Mouse (Mus musculus): ENCODE results near the gene Tmem184b. TPM values are rescaled to one million over a fixed set of nuclear protein-coding genes. Genes with fewer than 3 reads are reported as not detected.
A peak's percentile ranks its signal among the peaks of the same experiment; 100 is the strongest.

Gene Tmem184b
- total RNA-seq, 2 experiments from 2014 or later: 23.6 to 31.2 TPM

DNA sequence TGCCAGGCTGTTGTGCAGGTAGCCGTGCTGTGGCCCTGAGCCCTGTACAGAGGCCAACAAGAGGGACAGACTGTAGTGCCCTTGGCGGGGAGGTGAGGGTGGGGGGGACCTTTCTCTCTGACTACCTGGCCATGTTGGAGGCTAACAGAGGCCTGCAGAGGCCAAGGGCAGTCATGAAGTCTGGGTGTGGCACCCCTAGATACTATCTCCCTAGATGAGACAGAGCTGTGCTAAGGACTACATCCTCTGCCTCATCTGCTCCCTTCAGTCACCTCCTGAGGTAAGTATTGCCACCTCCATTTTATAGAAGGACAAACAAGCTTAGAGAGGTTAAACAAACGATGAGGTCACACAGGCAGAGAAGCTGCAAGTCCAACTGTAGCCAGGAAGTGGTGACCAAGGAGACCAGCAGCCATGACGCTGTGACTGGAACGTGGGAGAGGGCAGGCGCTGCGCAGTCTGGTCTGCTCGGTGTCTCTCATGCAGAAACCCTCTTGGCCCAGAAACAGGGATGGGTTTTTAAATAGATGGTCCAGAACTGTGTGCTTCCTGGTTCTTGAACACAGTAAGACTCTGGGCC is 34.4 kb downstream of the Tmem184b start:
- DNase-seq (ENCODE audit: low spot score): no peak

DNA sequence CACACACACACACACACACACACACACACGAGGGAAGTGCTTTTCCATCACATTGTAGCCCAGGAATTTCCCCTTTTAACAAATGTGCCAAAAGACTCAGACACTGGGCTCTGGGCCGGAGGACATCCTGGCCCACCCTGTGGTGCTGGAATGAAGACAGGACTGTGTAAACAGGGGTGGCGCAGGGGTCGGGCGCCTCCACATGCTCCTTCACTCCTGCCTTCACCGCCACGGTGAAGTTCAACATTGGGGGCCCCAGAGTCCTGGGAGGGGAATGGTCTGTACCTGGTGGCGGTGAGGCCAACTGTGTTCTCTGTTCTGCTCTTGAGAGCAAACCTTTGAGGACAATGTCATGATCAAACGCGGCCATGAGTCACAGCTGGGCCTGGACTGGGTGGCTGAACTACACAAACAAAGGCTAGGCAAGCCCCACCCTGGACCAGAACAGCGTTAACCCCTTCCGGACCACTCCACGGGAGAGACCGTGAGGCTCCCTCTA is 35.0 kb downstream of the Tmem184b start:
- peak; percentile 74 for DNase-seq (ENCODE audit: low spot score)

DNA sequence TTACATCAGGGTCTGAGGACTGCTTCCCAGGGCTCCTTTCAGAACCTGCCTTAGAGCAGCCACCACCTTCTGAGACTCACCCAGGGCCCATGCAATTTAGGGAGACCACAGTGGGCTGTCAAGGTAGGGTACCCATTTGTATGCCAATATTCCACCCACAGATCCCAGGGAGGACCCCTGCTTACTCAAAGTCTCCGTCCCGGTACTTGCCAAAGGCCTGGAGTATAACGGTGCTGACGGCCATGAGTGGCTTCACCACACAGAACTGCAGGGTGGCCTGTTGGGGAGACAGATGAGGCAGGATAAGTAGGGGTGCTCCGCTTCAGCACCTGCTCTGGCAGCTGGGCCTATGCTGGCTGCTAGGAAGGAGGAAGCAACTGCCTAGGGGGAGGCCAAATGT is 37.0 kb downstream of the Tmem184b start:
- no peak for DNase-seq (ENCODE audit: low spot score)

DNA sequence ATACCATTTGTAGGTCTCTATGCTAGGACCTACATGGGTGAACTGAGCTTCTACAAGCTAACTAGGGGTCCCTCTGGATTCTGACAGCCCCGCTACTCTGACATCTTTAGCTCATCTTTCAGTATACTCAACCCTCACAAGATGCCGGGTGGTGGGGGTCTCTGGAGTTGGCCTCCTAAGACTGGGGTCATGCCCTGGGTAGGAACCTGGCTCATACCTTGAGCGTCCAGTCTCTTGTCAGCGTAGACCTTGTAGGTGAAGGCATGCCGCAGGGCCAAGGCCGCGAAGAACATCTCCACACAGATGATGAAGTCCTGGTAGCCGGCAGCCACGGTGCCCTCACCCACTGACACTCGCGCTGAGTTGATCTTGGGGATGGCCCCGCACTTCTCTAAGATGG is 38.3 kb downstream of the Tmem184b start:
- DNase-seq (ENCODE audit: low spot score): no peak

DNA sequence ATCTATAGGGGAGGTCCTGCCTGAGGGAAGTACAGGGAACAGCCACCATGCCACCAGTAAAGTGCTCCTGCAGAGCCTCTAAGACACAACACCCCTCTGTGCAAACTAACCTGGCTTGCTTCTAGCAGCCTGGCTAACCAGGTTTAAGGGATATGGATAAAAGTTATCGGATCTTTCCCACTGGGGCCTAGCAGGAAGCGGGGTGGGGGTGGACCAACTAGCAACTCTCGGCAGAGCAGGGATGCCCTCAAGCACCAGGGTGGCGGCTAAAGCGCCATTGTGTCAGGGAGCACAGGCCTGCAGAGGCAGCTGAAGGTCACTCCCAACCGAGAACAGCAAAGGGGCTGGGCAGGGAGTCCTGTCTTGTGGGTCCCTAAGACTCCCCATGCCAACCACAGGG is 39.2 kb downstream of the Tmem184b start:
- DNase-seq (ENCODE audit: low spot score): no peak

DNA sequence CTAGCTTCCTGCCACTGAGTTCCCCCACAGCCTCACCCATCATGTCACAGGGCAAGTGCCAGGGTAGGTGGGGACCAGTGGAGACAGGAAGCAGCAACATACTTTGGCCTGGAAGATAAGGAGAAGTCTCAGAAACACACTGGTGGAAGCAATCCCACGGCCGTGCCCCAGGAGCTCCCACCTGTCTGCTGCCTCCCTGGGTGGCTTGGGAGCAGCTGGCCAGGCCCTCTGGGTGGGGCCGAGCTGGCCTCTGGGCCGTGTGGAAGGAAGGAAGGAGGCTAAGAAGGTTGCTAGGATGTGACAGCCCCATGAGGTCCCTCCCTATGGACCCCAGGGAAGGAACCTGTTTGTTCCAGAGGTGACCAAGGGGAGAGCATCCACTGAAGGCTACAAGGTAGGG is 42.3 kb downstream of the Tmem184b start:
- no peak for DNase-seq (ENCODE audit: low spot score)

DNA sequence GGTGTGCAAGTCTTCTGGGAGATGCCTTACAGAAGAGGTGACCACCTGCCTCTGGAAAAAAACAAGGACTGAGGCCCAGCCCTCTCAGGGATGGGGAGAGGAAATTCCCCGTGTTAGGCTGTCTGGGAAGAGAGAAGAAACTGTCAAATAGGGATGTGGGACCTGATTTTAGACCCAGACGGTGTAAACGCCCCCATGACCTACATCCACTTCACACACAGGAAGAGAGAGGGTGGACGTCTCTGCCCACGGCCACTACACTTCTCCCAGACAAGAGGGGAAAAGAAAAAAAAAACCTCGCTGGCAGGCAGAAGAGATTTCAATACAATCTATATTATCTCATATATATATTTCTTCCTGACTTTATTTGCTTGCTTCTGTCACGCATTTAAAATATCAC is 43.0 kb downstream of the Tmem184b start:
- no peak for DNase-seq (ENCODE audit: low spot score)

DNA sequence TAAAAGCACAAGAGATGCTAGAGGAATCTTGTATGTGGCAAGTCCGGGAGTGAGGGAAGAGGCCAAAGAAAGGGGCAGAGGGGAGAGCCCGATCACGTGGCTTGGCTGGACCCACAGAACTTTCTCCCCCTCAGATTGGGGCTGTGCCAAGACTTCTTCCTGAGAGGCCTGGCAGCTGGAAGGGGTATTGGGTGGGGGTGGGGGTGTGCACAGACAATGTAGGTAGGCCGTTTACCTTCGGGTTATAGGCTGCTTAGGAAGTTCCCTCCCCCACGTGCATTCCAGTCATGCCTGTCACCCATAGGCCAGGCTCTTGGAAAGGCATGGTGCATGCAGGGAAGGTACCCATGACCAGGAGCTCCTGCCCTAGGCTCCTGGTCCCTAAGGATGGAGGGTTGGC is 43.4 kb downstream of the Tmem184b start:
- no peak for DNase-seq (ENCODE audit: low spot score)

DNA sequence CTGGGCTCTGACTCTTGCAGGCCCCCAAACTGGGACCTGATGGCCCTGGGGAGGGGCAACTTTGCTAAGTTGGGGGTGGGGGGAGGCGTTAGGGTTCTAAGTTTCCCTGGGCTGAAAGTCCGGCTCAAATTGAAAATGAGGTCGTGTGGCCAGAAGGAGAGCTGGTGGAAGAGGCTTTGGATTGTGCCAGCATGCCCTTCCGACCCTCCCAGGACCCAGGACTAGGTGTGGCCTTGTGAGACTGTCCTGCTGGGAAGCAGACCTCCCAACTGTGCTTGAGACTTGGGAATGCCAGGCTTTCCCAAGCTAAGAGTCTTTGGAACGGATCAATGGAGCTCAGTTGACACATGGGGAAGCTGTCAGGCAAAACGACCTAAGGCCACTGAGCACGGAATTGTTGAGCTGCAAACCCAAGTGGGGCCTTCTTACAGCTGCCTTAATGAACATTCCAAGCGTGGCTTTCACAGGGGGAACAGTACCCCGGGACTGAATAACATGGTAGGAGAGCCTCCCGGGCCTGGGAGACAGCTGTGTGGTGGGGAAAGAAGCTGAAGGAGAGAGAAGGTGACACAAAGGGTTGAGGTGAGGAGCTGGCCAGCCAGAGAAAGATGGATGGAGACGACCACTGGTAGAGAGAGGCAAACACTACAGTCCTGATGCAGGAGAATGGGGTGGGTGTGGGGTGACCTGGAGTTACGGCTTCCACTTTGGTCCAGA is 45.2 kb downstream of the Tmem184b start:
- no peak for DNase-seq (ENCODE audit: low spot score)

DNA sequence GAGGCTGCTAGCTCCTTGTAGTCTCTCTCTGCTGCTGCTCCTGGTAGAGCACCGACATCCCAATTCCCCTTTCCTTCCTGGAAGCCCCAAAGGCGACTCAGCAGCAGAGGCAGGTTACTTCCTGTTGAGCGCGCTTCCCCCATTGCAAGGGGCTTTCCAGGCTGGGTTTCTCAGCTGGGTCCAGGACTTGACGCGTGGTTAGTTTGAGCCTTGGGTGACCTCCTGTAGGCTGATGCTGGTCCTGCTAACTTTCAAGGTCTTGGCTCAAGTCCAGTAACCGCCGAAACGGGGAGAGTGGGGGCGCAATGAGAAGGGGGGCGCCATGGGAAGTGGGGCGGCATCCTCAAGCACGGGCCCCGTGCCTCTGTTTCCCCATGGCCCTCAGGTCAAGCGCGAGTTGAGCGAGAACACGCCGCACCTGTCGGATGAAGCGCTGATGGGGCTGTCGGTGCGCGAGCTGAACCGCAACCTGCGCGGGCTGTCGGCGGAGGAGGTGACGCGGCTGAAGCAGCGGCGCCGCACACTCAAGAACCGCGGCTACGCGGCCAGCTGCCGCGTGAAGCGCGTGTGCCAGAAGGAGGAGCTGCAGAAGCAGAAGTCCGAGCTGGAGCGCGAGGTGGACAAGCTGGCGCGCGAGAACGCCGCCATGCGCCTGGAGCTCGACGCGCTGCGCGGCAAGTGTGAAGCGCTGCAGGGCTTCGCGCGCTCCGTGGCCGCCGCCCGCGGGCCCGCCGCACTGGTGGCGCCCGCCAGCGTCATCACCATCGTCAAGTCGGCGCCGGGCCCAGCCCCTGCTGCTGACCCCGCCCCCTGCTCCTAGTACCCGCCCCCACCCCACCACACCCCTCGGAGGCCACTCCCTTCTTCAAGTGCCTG is 46.1 kb downstream of the Tmem184b start:
- DNase-seq (ENCODE audit: low spot score): peak; percentile 48

DNA sequence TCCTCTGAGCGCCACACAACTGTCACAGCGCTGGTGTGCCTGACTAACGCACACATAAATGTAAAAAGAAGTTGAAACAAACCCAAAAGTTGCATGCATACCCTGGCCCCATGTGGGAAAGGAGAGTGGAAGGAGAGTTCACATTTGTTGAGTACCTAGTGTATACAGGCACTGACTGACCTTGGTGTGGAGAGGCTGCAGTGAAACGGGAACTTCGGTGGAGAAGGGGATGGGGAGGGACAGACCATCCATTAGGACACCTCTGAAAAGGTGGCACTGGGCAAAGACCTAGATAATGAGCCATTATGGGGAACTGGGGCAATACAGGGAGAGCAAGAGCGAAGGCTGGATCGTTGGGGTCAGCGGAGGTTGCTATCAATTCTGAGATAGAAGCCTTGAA is 46.9 kb downstream of the Tmem184b start:
- DNase-seq (ENCODE audit: low spot score): no peak

DNA sequence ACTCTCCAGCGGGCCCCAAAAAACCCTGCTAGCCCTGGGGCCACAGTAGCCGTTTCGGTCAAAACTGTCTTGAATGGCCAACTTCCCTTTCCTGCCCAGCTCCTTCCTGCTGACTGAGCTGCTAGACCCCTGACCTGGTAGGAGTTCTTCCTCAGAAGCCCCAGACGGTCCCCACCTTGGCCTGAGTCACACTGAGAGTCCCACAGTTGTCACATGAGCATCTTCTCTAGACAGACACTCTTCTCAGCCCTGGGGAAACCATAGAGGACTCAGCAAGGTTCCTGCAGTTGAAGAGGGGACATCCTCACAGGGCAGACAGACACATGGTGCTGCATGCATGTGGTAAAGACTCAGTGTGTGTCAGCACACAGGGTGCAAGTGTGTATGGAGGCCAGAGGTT is 48.8 kb downstream of the Tmem184b start:
- no peak for DNase-seq (ENCODE audit: low spot score)

DNA sequence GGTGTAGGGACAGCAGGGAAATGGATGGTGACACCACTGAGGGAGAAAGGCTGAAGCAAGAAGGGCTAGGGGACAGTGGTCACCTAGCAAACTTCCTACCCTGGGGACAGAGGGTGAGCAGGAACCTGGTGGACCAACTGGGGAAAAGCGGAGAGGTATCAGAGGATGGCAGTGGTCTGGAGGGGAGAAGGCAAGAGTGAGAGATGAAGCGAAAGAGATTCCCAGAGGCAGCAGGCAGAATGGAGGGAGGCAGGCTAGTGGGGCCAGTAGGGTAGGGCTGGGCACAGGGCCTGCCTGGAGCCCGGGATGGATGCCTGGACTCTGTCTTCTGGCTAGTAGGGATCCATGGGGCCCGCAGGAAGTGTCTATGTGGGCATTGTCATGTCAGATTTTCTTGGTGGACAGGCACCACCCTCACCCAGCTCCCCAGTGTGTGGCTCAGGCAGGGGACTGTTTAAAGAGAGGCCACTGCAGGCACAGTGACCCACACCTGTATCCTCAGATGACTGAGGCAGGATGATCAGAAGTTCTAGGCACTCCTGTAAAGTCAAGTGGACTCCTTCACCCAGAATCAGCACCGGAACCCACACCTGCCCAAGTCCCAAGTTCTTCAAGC is 49.6 kb downstream of the Tmem184b start:
- DNase-seq (ENCODE audit: low spot score): no peak

DNA sequence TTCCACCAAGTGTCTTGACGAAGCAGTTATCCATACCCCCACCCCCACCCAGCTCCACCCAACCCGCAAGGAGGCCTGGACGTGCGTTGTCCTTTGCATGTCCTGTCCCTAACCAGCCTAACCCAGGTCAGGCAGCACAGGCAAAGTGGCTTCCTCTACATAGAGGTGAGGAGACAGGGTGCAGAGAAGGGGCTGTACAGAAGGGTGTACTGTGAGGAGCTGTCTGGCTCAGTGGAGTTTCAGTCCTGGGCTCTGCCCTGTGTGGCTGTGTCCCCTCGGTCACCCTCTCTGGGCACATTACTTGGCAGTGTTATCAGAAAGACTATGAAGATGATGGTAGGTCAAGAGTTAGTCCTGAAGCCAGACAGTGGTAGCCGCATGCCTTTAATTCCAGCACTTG is 50.9 kb downstream of the Tmem184b start:
- DNase-seq (ENCODE audit: low spot score): no peak

DNA sequence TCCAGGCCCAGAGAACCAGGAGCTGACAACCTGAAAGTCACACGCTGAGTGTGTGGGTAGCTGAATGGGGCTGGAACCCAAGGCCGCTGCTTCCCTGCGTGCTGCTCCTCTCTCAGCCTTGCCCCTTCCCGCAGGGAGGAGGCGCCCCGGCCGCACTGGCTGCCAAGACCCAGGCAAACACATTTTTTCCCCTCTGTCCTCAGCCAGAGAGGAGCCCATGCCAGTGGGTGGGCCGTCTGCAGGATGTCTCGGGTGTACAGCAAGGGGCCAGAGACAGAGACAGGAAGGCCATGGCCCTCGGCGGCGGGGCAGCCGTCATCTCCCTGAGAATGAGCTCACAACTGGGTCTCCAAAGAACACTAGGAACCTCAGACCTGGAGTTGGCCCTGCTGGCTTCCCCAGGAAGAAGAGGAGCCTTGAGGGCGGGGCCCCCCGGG is 52.0 kb downstream of the Tmem184b start:
- DNase-seq (ENCODE audit: low spot score): peak; percentile 64

DNA sequence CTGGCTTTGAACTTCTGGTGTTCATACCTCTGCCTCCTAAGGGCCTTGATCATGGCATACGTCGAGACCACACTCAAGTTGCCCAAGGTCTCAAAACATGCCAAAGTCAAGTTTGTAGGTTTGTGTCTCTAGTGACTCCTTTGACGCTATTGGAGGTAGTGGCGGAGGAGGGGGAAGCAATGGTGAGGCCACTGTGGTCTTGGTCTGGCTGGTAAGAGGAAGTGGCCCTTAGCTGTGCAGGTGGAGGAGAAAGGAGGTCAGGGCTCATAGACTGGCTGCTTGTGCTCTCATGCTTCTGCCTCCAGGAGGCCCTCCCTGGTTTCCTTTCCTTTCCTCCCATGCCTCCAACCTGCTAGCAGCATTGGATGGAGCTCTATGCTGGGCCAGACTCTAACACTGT is 52.5 kb downstream of the Tmem184b start:
- no peak for DNase-seq (ENCODE audit: low spot score)

DNA sequence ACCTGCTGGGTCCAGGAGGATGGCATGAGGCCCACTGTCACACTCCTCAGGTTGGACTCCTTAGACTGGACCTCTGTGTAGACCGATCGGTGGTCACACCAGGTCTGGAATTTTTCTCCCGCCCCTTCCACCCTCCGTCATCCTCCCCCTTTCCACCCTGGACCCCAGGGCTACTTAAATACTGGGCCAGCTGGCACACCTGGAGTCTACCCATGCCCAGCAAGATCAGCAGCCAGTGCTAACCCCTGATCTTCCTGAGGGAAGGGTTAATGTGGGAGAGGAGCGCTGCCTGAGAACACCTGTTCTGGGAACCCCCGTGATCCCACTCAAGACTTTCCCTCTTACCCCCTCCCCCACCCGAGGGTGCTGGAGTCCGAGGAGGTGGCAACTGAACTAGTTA is 54.7 kb downstream of the Tmem184b start:
- no peak for DNase-seq (ENCODE audit: low spot score)

DNA sequence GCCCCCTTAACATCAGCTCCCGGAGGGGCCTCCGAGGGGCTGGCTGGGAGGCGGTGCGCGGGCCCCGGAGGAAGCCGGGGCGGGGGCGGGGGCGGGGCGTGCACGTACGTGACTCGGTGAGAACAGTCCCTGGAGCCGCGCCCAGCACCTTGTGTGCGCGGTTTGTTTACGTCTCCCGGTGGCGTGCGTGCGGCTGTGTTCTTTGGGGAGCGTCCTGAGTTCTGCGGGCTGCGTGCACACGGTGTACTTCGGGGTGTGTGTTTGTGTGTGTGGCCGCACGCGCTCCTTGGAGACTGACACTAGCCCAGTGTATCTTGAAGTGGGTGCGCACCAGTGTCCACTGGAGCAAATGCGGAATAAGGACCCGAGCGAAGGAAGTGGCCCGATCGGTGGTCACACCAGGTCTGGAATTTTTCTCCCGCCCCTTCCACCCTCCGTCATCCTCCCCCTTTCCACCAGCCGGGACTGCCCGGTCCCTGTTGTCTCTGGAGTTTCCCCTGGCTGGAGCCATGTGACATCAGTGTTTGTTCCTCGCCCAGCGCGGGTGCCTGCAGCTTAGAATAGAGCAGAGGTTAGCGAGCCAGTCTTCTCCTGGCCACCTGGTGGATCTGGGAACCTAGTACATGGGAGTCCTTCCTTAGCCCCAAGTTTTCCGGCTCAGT is 55.4 kb downstream of the Tmem184b start:
- DNase-seq (ENCODE audit: low spot score): peak; percentile 82

DNA sequence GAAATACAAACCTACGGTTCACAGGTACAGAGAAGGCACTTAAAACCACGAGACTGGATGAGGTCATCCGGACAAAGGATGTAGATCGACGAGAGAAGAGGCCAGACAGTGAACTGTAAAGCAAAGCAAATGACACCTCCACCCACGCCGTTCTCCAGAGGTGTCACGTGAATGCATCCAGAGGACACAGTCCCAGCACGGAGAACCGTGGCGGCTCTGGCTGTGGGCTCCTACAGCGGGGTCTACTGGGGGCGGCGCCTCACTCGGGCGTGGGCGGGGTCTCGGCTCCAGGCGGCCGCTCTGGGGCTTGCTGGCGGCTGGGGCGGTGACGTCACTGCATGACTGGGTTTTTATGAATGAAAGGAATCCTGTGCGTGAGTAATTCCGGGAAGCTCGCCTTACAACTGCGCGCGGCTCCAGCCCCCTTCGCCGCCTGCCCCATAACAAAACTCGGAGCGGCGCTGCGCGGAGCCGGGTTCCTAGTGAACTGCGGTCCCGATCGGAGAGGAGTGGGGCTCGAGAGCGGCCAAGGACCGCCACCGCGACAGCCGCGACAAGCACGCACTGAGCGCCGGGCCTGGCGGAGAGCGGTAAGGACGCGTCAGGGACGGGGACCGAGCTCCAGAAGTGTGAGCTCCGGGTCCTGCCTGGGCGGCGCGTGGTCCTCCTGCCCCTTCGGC is 56.1 kb downstream of the Tmem184b start:
- peak; percentile 92 for DNase-seq (ENCODE audit: low spot score)

DNA sequence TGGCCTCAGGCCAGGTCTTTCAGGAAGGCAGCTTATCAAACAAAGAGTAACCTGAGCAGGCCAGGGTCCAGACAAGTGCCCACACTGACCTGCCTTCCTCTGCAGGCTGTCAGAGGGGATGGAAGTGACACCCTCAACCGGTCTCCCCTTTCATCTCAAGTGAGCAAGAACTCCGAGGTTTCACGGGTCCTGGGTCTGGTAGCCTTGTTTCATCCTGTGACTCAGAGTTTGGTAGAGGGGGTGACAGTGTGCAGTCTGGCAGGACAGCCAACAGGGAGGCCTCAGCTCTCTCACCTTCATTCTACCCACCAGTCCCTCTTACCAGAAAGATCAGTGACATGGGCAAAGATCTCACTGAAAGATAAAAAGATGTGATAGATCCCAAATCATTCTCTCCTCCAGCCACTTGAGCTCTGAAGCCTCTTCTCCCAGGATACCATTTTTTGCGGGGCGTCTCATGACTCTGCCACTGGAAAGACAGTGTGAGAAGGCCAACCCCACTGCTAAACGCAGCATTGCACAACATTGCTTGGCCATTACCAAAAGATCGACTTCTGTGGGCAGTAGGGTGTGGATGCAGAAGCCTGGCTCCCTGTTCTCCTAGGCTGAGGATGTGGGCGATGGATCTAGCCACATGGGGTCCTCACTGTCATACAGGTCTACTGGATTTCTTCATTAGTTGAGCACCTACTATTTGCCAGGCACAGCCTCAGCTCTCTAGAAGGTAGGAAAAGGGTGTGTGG is 57.1 kb downstream of the Tmem184b start, which contains the start of gene Maff:
TSS of gene Maff (plus strand) at position 571 of the 743 bp plus-strand sequence.
- DNase-seq (ENCODE audit: low spot score): no peak

Data from gastrocnemius, adult 18-20 months (tissue).